Mouse (Mus musculus): ENCODE measurements around the gene Wdr76. TPM values are rescaled to one million over a fixed set of nuclear protein-coding genes. Genes with fewer than 3 reads are reported as not detected.
"Not testable (repeated sequence)": the region's sequence is repeated elsewhere in the genome, so short reads cannot be mapped to it uniquely, and the experiment has no call there.

The Wdr76 gene
- 8.6 and 9.3 TPM in 2 replicates for polyA plus RNA-seq (2014; fragmentation: Nextera tagmentation; extraction: Ambion mirVana)

DNA sequence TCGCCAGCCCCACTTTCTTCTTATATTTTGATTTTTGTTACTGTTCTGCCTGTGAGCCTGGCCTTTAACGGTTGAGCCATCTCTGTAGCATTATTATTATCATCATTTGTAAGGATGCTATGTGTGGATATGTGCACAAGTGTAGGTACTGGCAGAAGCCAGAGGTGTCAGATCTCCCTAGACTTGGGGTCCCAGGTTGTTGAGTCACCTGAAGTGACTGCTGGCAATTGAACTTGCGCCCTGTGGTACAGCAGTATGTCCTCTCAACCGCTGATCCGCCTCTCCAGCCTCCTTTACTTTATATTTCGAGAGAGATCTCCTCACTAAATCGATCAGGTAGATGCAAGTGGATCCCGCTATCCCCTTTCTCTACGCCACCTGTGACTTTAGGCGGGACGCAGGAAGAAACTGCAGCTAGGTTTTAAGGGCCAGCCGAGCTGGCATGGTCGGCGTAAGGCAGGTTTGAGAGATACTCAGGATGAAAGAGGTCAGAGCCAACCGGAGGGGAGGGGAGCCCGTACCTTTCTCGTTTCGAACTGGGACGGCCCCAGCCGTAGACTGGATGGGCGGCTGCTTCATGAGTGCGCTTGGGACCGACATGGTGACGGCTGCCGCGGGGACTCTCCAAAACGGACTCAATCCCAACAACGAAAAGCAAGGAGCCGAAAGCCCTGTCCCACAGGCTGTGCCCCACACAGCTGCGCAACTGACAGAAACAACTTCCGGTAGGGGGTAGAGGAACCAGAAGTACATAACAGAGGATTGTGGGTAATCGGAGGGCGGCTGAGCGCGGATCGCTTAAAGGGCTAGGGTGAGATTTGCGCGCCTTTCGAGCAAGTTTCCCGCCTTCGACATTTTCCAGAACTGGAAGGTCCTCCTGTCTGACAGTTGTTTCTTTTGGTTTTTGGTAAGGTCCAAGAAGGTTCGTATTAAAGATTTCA, at the start of gene Wdr76, which contains the start of gene Mfap1a:
Gene Wdr76 (plus strand): TSS at position 782 of the 941 bp plus-strand sequence.
Gene Mfap1a (minus strand): TSS at position 724 of the 941 bp plus-strand sequence.
- peak within 1 kb of the TSS; percentile 51 for H3K4me3 ChIP-seq (ENCODE audit: low read depth, low read length)
- ATAC-seq (ENCODE audit: insufficient number of reproducible peaks, insufficient read depth, low FRiP score, low read depth) = peak; percentile 88
- H3K27me3 ChIP-seq (ENCODE audit: control insufficient read depth, insufficient read depth, low read length); H3K27ac ChIP-seq (ENCODE audit: low read length); H3K36me3 ChIP-seq (ENCODE audit: control insufficient read depth, insufficient read depth, low read length); H3K4me1 ChIP-seq (ENCODE audit: control insufficient read depth, insufficient read depth, low read length); H3K9me3 ChIP-seq (ENCODE audit: control insufficient read depth, low read depth, low read length): not testable (repeated sequence)
- H3K4me2 ChIP-seq (replicated peaks; ENCODE audit: low read depth, low read length) = peak within 1 kb of the TSS; percentile 70
- H3K9ac ChIP-seq (replicated peaks; ENCODE audit: low read depth, low read length) = peak within 1 kb of the TSS; percentile 53
- 4% methylated on average over 36 of the region's 42 CpGs for WGBS

GRCm38 (mm10) chr2:121460071-121460470, 46.5 kb upstream of the Wdr76 start:
- no peaks in the 10 kb centered on the region; the same call in 1 of the 2 replicates for H3K36me3 ChIP-seq (ENCODE audit: control insufficient read depth, insufficient read depth, low read length)
- H3K4me3 ChIP-seq (ENCODE audit: low read depth, low read length) = no peak overlapping the region
- no peak overlapping the region for H3K9ac ChIP-seq (replicated peaks; ENCODE audit: low read depth, low read length)
- no peak overlapping the region for H3K4me2 ChIP-seq (replicated peaks; ENCODE audit: low read depth, low read length)
- no peaks in the 10 kb centered on the region for H3K27me3 ChIP-seq (ENCODE audit: control insufficient read depth, insufficient read depth, low read length)
- no peak for ATAC-seq (ENCODE audit: insufficient number of reproducible peaks, insufficient read depth, low FRiP score, low read depth)
- 42% methylated on average over 2 of the region's 2 CpGs for WGBS
- no peak overlapping the region for H3K27ac ChIP-seq (ENCODE audit: low read length)
- H3K4me1 ChIP-seq (ENCODE audit: control insufficient read depth, insufficient read depth, low read length) = peaks cover 12% of the 10 kb centered on the region; the same call in 1 of the 2 replicates
- no peaks in the 10 kb centered on the region for H3K9me3 ChIP-seq (ENCODE audit: control insufficient read depth, low read depth, low read length)

DNA sequence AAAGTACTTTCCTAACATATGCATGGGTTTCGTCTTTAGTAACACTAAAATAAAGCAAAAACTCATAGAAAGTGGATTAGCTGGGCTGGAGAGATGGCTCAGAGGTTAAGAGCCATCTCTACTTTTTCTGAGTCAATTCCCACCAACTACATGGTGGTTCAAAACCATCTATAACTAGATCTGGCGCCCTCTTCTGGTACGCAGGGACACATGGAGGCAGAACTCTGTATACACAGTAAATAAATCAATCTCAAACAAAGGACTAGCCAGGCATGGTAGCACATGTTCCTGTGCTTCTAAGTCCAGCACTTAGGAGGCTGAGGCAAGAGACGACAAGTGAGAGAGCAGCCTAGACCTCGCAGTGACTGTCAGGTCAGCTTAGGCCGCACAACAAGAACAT, 37.5 kb upstream of the Wdr76 start:
- 43% methylated on average over 1 of the region's 6 CpGs for WGBS
- not testable (repeated sequence) for H3K27me3 ChIP-seq (ENCODE audit: control insufficient read depth, insufficient read depth, low read length); ATAC-seq (ENCODE audit: insufficient number of reproducible peaks, insufficient read depth, low FRiP score, low read depth); H3K27ac ChIP-seq (ENCODE audit: low read length); H3K9ac ChIP-seq (replicated peaks; ENCODE audit: low read depth, low read length); H3K4me1 ChIP-seq (ENCODE audit: control insufficient read depth, insufficient read depth, low read length); H3K36me3 ChIP-seq (ENCODE audit: control insufficient read depth, insufficient read depth, low read length); H3K4me3 ChIP-seq (ENCODE audit: low read depth, low read length); H3K4me2 ChIP-seq (replicated peaks; ENCODE audit: low read depth, low read length); H3K9me3 ChIP-seq (ENCODE audit: control insufficient read depth, low read depth, low read length)

DNA sequence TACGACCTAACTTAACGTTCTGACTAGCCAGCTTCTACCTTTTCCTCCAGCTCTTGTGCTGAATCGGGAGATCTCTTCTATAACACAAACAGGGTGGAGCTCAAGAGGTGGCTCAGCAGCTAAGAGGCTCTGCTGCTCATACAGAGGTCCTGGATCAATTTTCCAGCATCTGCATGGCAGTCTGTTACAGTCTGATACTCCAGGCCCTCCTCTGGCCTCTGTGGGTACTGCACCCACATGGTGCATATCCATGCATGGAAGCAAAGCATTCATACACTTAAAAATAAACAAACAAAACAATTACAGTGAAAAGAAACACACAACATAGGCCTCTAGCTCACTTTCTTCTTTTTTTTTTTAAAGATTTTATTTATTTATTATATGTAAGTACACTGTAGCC, 33.7 kb upstream of the Wdr76 start:
- 95% methylated on average over 3 of the region's 3 CpGs for WGBS
- not testable (repeated sequence) for H3K36me3 ChIP-seq (ENCODE audit: control insufficient read depth, insufficient read depth, low read length); H3K4me2 ChIP-seq (replicated peaks; ENCODE audit: low read depth, low read length); ATAC-seq (ENCODE audit: insufficient number of reproducible peaks, insufficient read depth, low FRiP score, low read depth); H3K4me3 ChIP-seq (ENCODE audit: low read depth, low read length); H3K9me3 ChIP-seq (ENCODE audit: control insufficient read depth, low read depth, low read length); H3K4me1 ChIP-seq (ENCODE audit: control insufficient read depth, insufficient read depth, low read length); H3K27me3 ChIP-seq (ENCODE audit: control insufficient read depth, insufficient read depth, low read length); H3K9ac ChIP-seq (replicated peaks; ENCODE audit: low read depth, low read length); H3K27ac ChIP-seq (ENCODE audit: low read length)

- H3K4me1 ChIP-seq (ENCODE audit: control insufficient read depth, insufficient read depth, low read length); H3K36me3 ChIP-seq (ENCODE audit: control insufficient read depth, insufficient read depth, low read length); H3K9me3 ChIP-seq (ENCODE audit: control insufficient read depth, low read depth, low read length); H3K27me3 ChIP-seq (ENCODE audit: control insufficient read depth, insufficient read depth, low read length); H3K27ac ChIP-seq (ENCODE audit: low read length): not testable (repeated sequence)
- H3K9ac ChIP-seq (replicated peaks; ENCODE audit: low read depth, low read length) = peak within 1 kb of the TSS; percentile 34
- peak; percentile 95 for ATAC-seq (ENCODE audit: insufficient number of reproducible peaks, insufficient read depth, low FRiP score, low read depth)
- 5% methylated on average over 39 of the region's 41 CpGs for WGBS
- peak within 1 kb of the TSS; percentile 45 for H3K4me3 ChIP-seq (ENCODE audit: low read depth, low read length)
- H3K4me2 ChIP-seq (replicated peaks; ENCODE audit: low read depth, low read length) = peak within 1 kb of the TSS; percentile 62
Observed at GRCm38 (mm10) chr2:121473301-121474179, 33.0 kb upstream of the Wdr76 start, which contains the start of gene Mfap1b. Mfap1b (minus strand) TSS chr2:121474067.

GRCm38 (mm10) chr2:121474180-121474535, 32.4 kb upstream of the Wdr76 start:
- no peaks in the 10 kb centered on the region for H3K4me1 ChIP-seq (ENCODE audit: control insufficient read depth, insufficient read depth, low read length)
- H3K9ac ChIP-seq (replicated peaks; ENCODE audit: low read depth, low read length) = no peak overlapping the region
- H3K4me2 ChIP-seq (replicated peaks; ENCODE audit: low read depth, low read length) = peak overlapping the region; percentile 35
- 33% methylated on average over 8 of the region's 8 CpGs for WGBS
- H3K27ac ChIP-seq (ENCODE audit: low read length) = no peak overlapping the region
- H3K36me3 ChIP-seq (ENCODE audit: control insufficient read depth, insufficient read depth, low read length) = no peaks in the 10 kb centered on the region
- H3K4me3 ChIP-seq (ENCODE audit: low read depth, low read length) = peak overlapping the region; percentile 45
- no peaks in the 10 kb centered on the region for H3K9me3 ChIP-seq (ENCODE audit: control insufficient read depth, low read depth, low read length)
- no peak for ATAC-seq (ENCODE audit: insufficient number of reproducible peaks, insufficient read depth, low FRiP score, low read depth)
- H3K27me3 ChIP-seq (ENCODE audit: control insufficient read depth, insufficient read depth, low read length) = no peaks in the 10 kb centered on the region

- WGBS = 94% methylated on average over 2 of the region's 2 CpGs
- not testable (repeated sequence) for H3K9ac ChIP-seq (replicated peaks; ENCODE audit: low read depth, low read length); H3K27ac ChIP-seq (ENCODE audit: low read length); ATAC-seq (ENCODE audit: insufficient number of reproducible peaks, insufficient read depth, low FRiP score, low read depth); H3K27me3 ChIP-seq (ENCODE audit: control insufficient read depth, insufficient read depth, low read length); H3K9me3 ChIP-seq (ENCODE audit: control insufficient read depth, low read depth, low read length); H3K4me3 ChIP-seq (ENCODE audit: low read depth, low read length); H3K36me3 ChIP-seq (ENCODE audit: control insufficient read depth, insufficient read depth, low read length); H3K4me2 ChIP-seq (replicated peaks; ENCODE audit: low read depth, low read length); H3K4me1 ChIP-seq (ENCODE audit: control insufficient read depth, insufficient read depth, low read length)
Observed at GRCm38 (mm10) chr2:121475306-121475705, 31.2 kb upstream of the Wdr76 start.

- no peak overlapping the region for H3K4me3 ChIP-seq (ENCODE audit: low read depth, low read length)
- H3K27me3 ChIP-seq (ENCODE audit: control insufficient read depth, insufficient read depth, low read length) = no peaks in the 10 kb centered on the region
- H3K4me2 ChIP-seq (replicated peaks; ENCODE audit: low read depth, low read length) = no peak overlapping the region
- no peak overlapping the region for H3K9ac ChIP-seq (replicated peaks; ENCODE audit: low read depth, low read length)
- no peaks in the 10 kb centered on the region for H3K4me1 ChIP-seq (ENCODE audit: control insufficient read depth, insufficient read depth, low read length)
- no peak overlapping the region for H3K27ac ChIP-seq (ENCODE audit: low read length)
- no peak for ATAC-seq (ENCODE audit: insufficient number of reproducible peaks, insufficient read depth, low FRiP score, low read depth)
- H3K36me3 ChIP-seq (ENCODE audit: control insufficient read depth, insufficient read depth, low read length) = no peaks in the 10 kb centered on the region
- WGBS = 85% methylated on average over 3 of the region's 3 CpGs
- H3K9me3 ChIP-seq (ENCODE audit: control insufficient read depth, low read depth, low read length) = no peaks in the 10 kb centered on the region
Observed at GRCm38 (mm10) chr2:121477491-121478266, 28.8 kb upstream of the Wdr76 start.
